Mouse (Mus musculus): ENCODE data around the gene Ankdd1b. TPM values are rescaled to one million over a fixed set of nuclear protein-coding genes. Genes with fewer than 3 reads are reported as not detected.
A peak's percentile ranks its signal among the peaks of the same experiment; 100 is the strongest.

Gene Ankdd1b
- not detected in 2 replicates for polyA plus RNA-seq (2016; fragmentation: Nextera tagmentation; extraction: Ambion mirVana)

DNA sequence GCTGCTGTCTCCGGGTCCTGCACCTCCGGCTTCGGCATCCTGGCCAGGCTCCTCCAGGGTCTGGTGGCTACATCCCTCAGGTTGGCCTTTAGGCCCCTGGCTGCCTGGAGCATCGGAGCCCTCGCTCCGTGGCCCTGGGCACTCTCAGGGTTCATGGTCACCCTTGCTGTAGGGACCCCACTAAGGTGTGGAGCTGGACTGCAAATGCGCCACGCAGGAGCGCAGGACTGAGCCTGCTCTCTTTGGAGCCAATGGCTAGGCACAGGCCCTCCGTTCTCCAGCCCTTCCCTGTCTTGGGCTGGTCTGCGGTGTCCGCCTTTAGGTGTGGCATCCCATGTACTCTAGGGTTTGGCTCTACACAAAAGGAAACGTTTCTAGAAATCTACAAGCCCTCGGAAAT, at the start of gene Ankdd1b:
Gene Ankdd1b (minus strand): TSS at position 242 of the 400 bp plus-strand sequence.
- Histone ChIP-seq H3K27me3 (replicated peaks) (no peaks in the 10 kb centered on the region), H3K36me3 (no peaks in the 10 kb centered on the region), H3K4me1 (no peaks in the 10 kb centered on the region), H3K9me3 (replicated peaks) (no peaks in the 10 kb centered on the region), H3K4me2 (no peak within 1 kb of the TSS), H3K9ac (no peak within 1 kb of the TSS), H3K4me3 (no peak within 1 kb of the TSS), H3K27ac (no peak within 1 kb of the TSS)
- WGBS (ENCODE audit: insufficient replicate concordance), result 81% methylated on average over 14 of the region's 14 CpGs
- ATAC-seq, result no peak

DNA sequence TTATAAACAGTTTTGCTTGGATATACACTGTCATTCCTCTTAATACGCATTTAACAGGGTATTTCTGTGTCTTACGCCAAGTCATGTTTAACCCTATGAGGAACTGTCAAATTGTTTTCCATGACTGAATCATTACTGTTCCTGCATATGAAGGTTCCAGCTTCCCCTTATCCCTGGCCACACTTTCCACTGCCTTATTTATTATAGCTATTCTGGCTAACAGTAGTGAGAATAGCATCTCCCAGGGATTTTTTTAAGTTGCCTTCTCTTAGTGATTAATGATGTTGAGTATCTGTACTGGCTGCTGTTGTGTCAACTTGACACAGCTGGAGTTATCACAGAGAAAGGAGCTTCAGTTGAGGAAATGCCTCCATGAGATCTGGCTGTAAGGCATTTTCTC, 46.3 kb upstream of the Ankdd1b start:
- WGBS (ENCODE audit: insufficient replicate concordance), result 90% methylated on average over 2 of the region's 2 CpGs
- no peak overlapping the region for H3K4me2 ChIP-seq
- H3K27me3 ChIP-seq (replicated peaks), result no peaks in the 10 kb centered on the region
- no peak overlapping the region for H3K27ac ChIP-seq
- H3K9ac ChIP-seq, result no peak overlapping the region
- no peak overlapping the region for H3K4me3 ChIP-seq
- peaks cover 14% of the 10 kb centered on the region for H3K36me3 ChIP-seq
- no peak for ATAC-seq
- no peaks in the 10 kb centered on the region for H3K4me1 ChIP-seq
- no peaks in the 10 kb centered on the region for H3K9me3 ChIP-seq (replicated peaks)

DNA sequence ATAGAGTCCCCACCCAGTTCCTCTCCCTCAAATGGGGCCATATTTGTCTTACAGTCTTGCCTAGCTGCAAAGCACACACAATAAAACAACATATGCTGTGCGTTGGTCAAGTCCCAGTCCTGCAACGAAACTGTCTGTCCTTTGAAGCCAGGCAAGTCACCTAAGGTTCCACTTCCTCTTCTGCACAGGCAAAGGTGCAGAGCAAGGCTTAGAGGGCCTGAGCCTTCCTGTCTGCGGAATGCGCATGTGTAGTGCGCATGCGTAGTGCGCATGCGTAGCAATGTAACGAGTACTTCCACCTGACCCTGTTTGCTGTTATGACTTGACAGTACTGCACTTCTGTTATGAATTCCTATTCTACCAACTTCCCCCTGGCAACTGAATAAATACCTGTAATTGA, 45.3 kb upstream of the Ankdd1b start:
- Histone ChIP-seq H3K9me3 (replicated peaks) (no peaks in the 10 kb centered on the region), H3K4me1 (peaks cover 10% of the 10 kb centered on the region), H3K36me3 (peaks cover 14% of the 10 kb centered on the region), H3K9ac (no peak overlapping the region), H3K4me2 (no peak overlapping the region), H3K27ac (no peak overlapping the region), H3K27me3 (replicated peaks) (no peaks in the 10 kb centered on the region), H3K4me3 (no peak overlapping the region)
- WGBS (ENCODE audit: insufficient replicate concordance), result 90% methylated on average over 9 of the region's 9 CpGs
- no peak for ATAC-seq

DNA sequence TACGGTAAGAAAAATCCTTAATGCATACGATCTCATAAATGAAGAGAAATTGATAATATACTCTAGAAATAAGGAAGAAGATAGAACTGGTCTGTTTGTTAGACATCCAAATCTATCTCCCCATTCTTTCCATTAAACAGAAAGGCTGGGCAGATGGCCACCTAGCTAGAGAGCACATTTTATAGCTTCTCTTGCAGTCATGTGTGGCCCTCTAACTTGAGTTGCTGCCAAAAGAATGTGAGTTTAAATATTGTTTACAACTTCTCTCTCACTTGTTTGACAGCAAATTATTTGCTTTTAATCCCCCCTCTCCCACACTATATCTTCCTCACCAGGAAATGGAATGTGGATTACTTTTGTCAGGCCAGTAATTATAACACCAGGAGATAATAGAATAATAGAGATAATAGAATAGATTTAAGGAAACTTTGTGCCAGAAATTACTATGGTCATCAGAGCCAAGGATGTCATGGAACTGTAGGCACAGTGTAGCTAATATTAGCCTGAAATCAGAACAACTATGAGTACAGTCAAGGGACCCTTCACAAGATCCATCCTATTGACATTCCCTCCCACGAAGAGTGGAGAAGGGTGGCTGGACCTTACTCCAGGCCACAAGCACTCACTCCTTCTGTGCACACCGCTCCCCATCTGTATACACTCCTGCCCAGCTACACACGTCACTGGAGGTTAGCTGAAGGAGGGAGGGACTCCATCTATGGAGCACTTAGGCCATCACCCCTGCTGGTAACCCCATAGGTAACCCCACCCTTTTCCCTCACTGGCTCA, 43.4 kb upstream of the Ankdd1b start:
- Histone ChIP-seq H3K4me3 (no peak overlapping the region), H3K4me2 (no peak overlapping the region), H3K27me3 (replicated peaks) (no peaks in the 10 kb centered on the region), H3K9ac (no peak overlapping the region), H3K4me1 (peaks cover 23% of the 10 kb centered on the region), H3K27ac (no peak overlapping the region), H3K9me3 (replicated peaks) (no peaks in the 10 kb centered on the region), H3K36me3 (peaks cover 14% of the 10 kb centered on the region)
- WGBS (ENCODE audit: insufficient replicate concordance), result 78% methylated on average over 5 of the region's 5 CpGs
- 0 out of 2 replicates have a peak, but pooled peaks have one; percentile 21 for ATAC-seq

DNA sequence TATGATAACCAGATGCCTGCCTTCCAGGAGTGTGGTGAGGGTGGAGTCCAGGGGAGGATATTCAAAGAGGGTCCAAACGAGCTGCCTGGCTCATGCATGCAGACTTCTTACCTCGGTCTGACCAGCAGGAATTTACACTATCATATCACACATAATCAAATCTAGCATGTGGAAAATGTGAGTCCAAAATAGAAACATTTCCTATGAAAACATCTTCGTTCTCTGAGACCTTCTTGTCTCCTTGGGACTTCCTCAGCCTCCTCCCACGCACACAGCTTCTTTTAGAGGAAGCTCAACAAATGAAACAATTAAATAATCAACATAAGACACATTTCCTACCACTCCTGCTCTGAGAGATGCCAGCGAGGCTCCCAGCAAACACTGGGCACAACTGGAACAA, 40.9 kb upstream of the Ankdd1b start:
- H3K4me1 ChIP-seq, result peaks cover 23% of the 10 kb centered on the region
- 47% methylated on average over 5 of the region's 5 CpGs for WGBS (ENCODE audit: insufficient replicate concordance)

DNA sequence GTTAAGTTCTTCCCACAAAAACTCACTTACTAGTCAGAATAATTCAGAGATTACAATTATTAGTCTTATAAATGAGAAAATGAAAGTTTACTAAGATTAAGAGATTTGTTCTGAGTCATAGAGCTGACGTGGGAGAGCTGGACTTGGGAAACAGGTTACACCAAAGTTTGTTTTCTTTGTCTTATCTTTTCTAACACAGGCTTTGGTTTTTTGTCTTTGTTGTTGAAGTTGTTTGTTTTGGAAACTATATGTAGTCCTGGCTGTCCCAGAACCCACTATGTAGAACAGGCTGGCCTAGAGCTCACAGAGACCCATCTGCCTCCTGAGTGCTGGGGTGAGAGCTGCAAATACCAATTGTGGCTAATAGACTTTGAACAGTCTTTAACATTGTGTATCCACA, 40.3 kb upstream of the Ankdd1b start:
- 0 out of 2 replicates have a peak overlapping the region, but pooled peaks have one; percentile 28 for H3K4me2 ChIP-seq

More for the DNA sequence above, 40.9 kb upstream of the Ankdd1b start:
- Histone ChIP-seq H3K4me2 (no peak overlapping the region), H3K27ac (no peak overlapping the region), H3K27me3 (replicated peaks) (no peaks in the 10 kb centered on the region), H3K36me3 (peaks cover 10% of the 10 kb centered on the region), H3K9me3 (replicated peaks) (no peaks in the 10 kb centered on the region), H3K4me3 (no peak overlapping the region), H3K9ac (no peak overlapping the region)
- ATAC-seq, result no peak

DNA sequence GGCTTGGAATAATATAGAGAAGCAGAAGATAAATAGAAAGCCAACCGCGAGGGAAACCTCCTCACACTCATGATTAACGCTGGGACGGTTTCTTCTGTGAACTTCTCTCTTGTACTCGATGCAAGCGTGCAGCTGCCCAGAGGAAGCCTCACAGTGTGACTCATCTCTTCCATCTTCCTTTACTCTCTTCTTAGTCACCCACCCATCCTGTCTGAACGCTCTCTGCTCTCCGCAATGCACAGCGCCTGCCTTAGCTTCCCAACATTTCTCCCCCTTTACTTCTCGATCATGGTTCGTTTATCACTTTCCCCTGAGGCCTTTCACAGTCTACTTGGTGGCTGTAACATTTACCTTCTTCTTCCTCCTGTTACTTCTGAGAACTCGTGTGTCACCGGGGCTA, 39.6 kb upstream of the Ankdd1b start:
- no peak overlapping the region for H3K9ac ChIP-seq
- WGBS (ENCODE audit: insufficient replicate concordance), result 31% methylated on average over 13 of the region's 13 CpGs
- H3K27me3 ChIP-seq (replicated peaks), result no peaks in the 10 kb centered on the region
- no peak overlapping the region for H3K4me3 ChIP-seq
- no peaks in the 10 kb centered on the region for H3K9me3 ChIP-seq (replicated peaks)
- peak; percentile 35; the same call in 1 of the 2 replicates for ATAC-seq
- H3K27ac ChIP-seq, result peak overlapping the region; percentile 16; the same call in 1 of the 2 replicates
- peaks cover 9% of the 10 kb centered on the region; the same call in 1 of the 2 replicates for H3K36me3 ChIP-seq
- H3K4me1 ChIP-seq, result peaks cover 23% of the 10 kb centered on the region
- peak overlapping the region; percentile 28 for H3K4me2 ChIP-seq

More for the DNA sequence above, 40.3 kb upstream of the Ankdd1b start:
- Histone ChIP-seq H3K27me3 (replicated peaks) (no peaks in the 10 kb centered on the region), H3K36me3 (peaks cover 13% of the 10 kb centered on the region), H3K9me3 (replicated peaks) (no peaks in the 10 kb centered on the region), H3K27ac (no peak overlapping the region), H3K4me3 (no peak overlapping the region), H3K9ac (no peak overlapping the region), H3K4me1 (peaks cover 23% of the 10 kb centered on the region)
- no peak for ATAC-seq
- 50% methylated on average over 1 of the region's 1 CpGs for WGBS (ENCODE audit: insufficient replicate concordance)

DNA sequence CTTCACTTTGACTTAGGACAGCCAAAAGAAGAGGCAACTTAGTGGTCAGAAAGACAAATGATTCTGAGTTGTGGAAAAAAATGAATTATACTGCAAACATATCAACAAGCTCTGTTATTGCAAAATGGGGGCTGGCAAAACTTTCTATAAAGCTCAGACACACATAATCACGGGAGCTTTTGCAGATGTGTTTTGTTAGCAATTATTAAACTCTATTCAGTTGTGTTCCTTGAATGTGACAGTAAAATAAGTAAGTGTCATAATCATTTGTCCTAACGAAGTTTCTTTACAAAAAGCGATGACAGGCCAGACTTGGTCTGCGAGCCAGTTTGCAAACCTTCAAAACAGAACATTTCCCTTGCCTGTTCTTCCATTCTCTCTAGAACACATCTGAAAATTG, 36.5 kb upstream of the Ankdd1b start:
- H3K36me3 ChIP-seq, result peaks cover 9% of the 10 kb centered on the region; the same call in 1 of the 2 replicates
- no peak overlapping the region for H3K9ac ChIP-seq
- H3K27me3 ChIP-seq (replicated peaks), result no peaks in the 10 kb centered on the region
- H3K4me1 ChIP-seq, result peaks cover 23% of the 10 kb centered on the region
- no peaks in the 10 kb centered on the region for H3K9me3 ChIP-seq (replicated peaks)
- H3K4me3 ChIP-seq, result no peak overlapping the region
- 86% methylated on average over 4 of the region's 4 CpGs for WGBS (ENCODE audit: insufficient replicate concordance)
- H3K27ac ChIP-seq, result no peak overlapping the region
- H3K4me2 ChIP-seq, result no peak overlapping the region
- ATAC-seq, result no peak

DNA sequence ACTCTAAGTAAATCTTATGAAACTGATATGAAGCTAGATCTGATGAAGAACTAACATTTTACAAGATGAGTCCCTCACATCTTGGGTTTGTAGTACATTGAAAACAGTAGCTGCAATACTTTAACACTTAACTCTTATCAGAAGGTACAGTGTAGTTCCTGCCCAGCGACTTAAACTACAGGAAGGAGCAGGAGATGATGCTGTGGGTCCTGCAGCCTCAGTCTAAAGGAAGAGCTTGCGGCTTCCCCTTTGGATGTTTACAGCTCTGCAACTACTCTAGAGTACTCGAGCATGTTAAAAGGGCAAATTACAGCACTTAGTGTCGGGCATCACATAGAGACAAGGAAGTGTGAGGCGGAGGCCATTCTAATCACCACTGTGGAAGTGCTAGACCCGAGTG, 35.3 kb upstream of the Ankdd1b start:
- H3K4me1 ChIP-seq, result peaks cover 14% of the 10 kb centered on the region
- no peaks in the 10 kb centered on the region for H3K9me3 ChIP-seq (replicated peaks)
- peaks cover 9% of the 10 kb centered on the region; the same call in 1 of the 2 replicates for H3K36me3 ChIP-seq
- WGBS (ENCODE audit: insufficient replicate concordance), result 43% methylated on average over 6 of the region's 6 CpGs
- H3K27me3 ChIP-seq (replicated peaks), result no peaks in the 10 kb centered on the region
- no peak overlapping the region for H3K9ac ChIP-seq
- H3K27ac ChIP-seq, result no peak overlapping the region
- no peak overlapping the region for H3K4me3 ChIP-seq
- no peak overlapping the region for H3K4me2 ChIP-seq
- no peak for ATAC-seq

DNA sequence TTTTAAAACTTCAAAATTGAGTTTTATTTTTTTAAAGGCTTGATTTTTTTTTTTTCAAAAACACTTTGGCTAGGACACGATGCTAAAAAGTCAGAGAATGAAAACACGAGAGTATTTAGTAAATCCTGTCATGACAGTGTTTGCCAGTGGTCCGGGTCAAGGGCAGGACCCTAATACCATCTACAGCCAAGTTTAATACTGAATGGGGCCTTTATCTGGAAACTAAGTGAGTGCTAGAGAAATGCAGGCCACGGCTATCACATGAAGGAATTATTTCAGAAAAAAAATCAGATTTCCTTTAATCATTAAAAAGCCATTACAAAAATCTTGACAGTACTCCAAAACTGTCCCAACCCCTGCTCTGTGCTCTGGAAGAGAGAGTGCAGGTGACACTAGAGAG, 34.7 kb upstream of the Ankdd1b start:
- Histone ChIP-seq H3K9ac (no peak overlapping the region), H3K4me3 (no peak overlapping the region), H3K27ac (no peak overlapping the region), H3K4me2 (no peak overlapping the region), H3K36me3 (peaks cover 12% of the 10 kb centered on the region), H3K27me3 (replicated peaks) (no peaks in the 10 kb centered on the region), H3K9me3 (replicated peaks) (no peaks in the 10 kb centered on the region), H3K4me1 (peaks cover 9% of the 10 kb centered on the region)
- ATAC-seq, result no peak
- 73% methylated on average over 4 of the region's 4 CpGs for WGBS (ENCODE audit: insufficient replicate concordance)

DNA sequence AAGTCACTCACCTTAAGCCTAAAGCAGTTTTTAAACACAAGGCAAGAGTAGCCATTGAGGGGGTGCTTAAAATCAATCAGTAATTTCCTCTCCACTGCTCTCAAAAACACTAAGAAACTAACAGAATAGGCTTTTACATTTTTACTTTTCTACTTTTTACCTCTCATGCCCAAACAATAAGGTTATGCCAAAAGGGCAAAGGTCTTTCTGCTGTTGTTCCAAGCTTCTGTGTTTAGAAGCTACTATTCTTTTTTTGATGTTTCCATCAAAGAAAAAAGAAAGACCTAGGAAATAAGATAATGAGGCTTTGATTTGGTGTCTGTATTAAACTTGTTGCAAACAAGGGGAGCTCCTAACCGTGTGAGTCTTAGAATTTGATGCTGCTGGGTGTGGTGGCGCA, 28.9 kb upstream of the Ankdd1b start:
- Histone ChIP-seq H3K27ac (no peak overlapping the region), H3K9ac (no peak overlapping the region), H3K36me3 (peaks cover 25% of the 10 kb centered on the region), H3K9me3 (replicated peaks) (no peaks in the 10 kb centered on the region), H3K4me3 (no peak overlapping the region), H3K4me1 (no peaks in the 10 kb centered on the region), H3K27me3 (replicated peaks) (no peaks in the 10 kb centered on the region), H3K4me2 (no peak overlapping the region)
- WGBS (ENCODE audit: insufficient replicate concordance), result 76% methylated on average over 2 of the region's 2 CpGs
- no peak for ATAC-seq

DNA sequence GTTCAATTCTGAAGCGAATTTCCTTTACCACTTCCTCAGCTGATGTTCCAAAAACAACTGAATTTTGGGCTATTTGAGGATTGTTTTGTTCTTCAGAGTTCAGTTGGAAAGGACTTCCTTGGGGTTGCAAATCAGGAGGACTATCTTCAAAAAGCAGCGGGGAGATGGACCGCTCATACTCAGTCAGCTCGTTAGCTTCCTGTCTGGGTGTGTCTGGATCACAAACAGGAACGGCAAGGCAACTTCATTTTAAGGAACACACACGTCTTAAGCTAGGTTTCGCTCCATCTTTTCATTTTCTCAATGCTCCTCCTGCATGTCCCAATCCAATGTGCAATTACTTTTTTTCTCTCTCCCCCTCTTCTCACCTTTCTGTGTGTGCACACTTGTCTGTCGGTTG, 25.6 kb upstream of the Ankdd1b start:
- Histone ChIP-seq H3K4me3 (no peak overlapping the region), H3K4me1 (no peaks in the 10 kb centered on the region), H3K9me3 (replicated peaks) (no peaks in the 10 kb centered on the region), H3K27ac (no peak overlapping the region), H3K9ac (no peak overlapping the region), H3K4me2 (no peak overlapping the region), H3K27me3 (replicated peaks) (no peaks in the 10 kb centered on the region), H3K36me3 (peaks cover 25% of the 10 kb centered on the region)
- no peak for ATAC-seq
- 59% methylated on average over 8 of the region's 8 CpGs for WGBS (ENCODE audit: insufficient replicate concordance)
